Mouse (Mus musculus) heart, embryonic 13.5 days (tissue): ENCODE measurements at regions not wholly inside any gene's neighbourhood (a gene's known extent, or its start where the extent isn't known, plus 50 kb on each side); places are given as distances from the start of the nearest gene placed in this dataset.
"Not testable (repeated sequence)": the region's sequence is repeated elsewhere in the genome, so short reads cannot be mapped to it uniquely, and the experiment has no call there.

ENCODE experiments used
- ATAC-seq: fragments of 200-750 bp; cut with Nextera tagmentation; 2 replicates; pipeline ENCODE4 v1.8.0; 2017; ENCODE audit warnings: moderate TSS enrichment; ENCODE audit not compliant: insufficient number of reproducible peaks, low FRiP score, low TSS enrichment; ENCODE audit errors: extremely low read depth
- H3K27ac ChIP-seq: fragments of 300-500 bp; sonication (generic); replicated peaks from 2 replicates; pipeline ENCODE4 v1.5.1; 2015; ENCODE audit warnings: moderate library complexity, mild to moderate bottlenecking, inconsistent platforms
- H3K27me3 ChIP-seq: fragments of 300-500 bp; sonication (generic); replicated peaks from 2 replicates; pipeline ENCODE4 v1.6.1; 2015; ENCODE audit warnings: mild to moderate bottlenecking, inconsistent platforms
- H3K36me3 ChIP-seq: fragments of 300-500 bp; sonication (generic); 2 replicates; pipeline ENCODE4 v1.6.1; 2015; ENCODE audit warnings: mild to moderate bottlenecking, inconsistent platforms
- H3K4me1 ChIP-seq: fragments of 300-500 bp; sonication (generic); 2 replicates; pipeline ENCODE4 v1.6.1; 2015; ENCODE audit warnings: inconsistent platforms
- H3K4me2 ChIP-seq: fragments of 300-500 bp; sonication (generic); 2 replicates; pipeline ENCODE4 v1.6.1; 2015; ENCODE audit warnings: inconsistent platforms, mild to moderate bottlenecking, moderate library complexity
- H3K4me3 ChIP-seq: fragments of 300-500 bp; sonication (generic); 2 replicates; pipeline ENCODE4 v1.5.1; 2015; ENCODE audit warnings: moderate library complexity, mild to moderate bottlenecking, inconsistent platforms
- H3K9ac ChIP-seq: fragments of 300-500 bp; sonication (generic); 2 replicates; pipeline ENCODE4 v1.6.1; 2015; ENCODE audit warnings: inconsistent platforms, mild to moderate bottlenecking, moderate library complexity
- H3K9me3 ChIP-seq: fragments of 300-500 bp; sonication (generic); 2 replicates; pipeline ENCODE4 v1.6.1; 2016; ENCODE audit warnings: inconsistent platforms
- WGBS: fragments of 180-500 bp; shearing (Covaris S2); methylation state at CpG from one replicate; pipeline ENCODE4 v1.1.7; 2015; ENCODE audit warnings: mixed read lengths; 5-methylcytosine and 5-hydroxymethylcytosine counted together

GRCm38 (mm10) chr7:15279397-15279796 lies 109.1 kb upstream of the Obox2 start:
- WGBS, result 80% methylated on average over 5 of the region's 5 CpGs
- not testable (repeated sequence) for H3K4me3 ChIP-seq, H3K9ac ChIP-seq, ATAC-seq, H3K4me1 ChIP-seq, H3K27ac ChIP-seq, H3K36me3 ChIP-seq, H3K4me2 ChIP-seq, H3K27me3 ChIP-seq
- H3K9me3 ChIP-seq, result peaks cover 51% of the 10 kb centered on the region

DNA sequence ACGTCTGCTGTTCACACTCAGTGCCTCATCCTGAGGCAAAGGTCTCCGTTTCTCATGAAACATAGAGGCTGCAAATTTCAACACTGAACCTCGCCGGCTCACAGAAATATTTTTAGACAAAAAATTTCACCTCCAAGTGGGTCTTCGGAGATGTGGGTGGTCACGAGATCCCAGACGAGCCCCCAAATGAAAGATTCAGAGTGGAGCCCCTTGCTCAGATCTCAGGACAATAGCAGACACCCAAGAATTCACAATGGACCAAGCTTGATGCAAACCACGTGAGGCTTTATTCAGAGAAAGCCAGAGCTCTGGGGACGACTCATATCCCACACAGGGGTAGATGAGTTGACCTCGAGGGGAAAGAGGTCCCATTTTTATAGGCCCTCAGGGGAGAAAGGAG lies 108.4 kb upstream of the Obox2 start:
- H3K4me2 ChIP-seq, ATAC-seq, H3K4me3 ChIP-seq, H3K4me1 ChIP-seq, H3K27ac ChIP-seq, H3K36me3 ChIP-seq, H3K27me3 ChIP-seq, H3K9ac ChIP-seq: not testable (repeated sequence)
- WGBS, result 66% methylated on average over 10 of the region's 10 CpGs
- H3K9me3 ChIP-seq, result peaks cover 47% of the 10 kb centered on the region

GRCm38 (mm10) chr7:15287798-15288197 lies 100.7 kb upstream of the Obox2 start:
- not testable (repeated sequence) for H3K27ac ChIP-seq, H3K4me2 ChIP-seq, ATAC-seq, H3K4me1 ChIP-seq, H3K9ac ChIP-seq, H3K36me3 ChIP-seq, H3K4me3 ChIP-seq, H3K27me3 ChIP-seq
- H3K9me3 ChIP-seq, result peaks cover 43% of the 10 kb centered on the region
- 77% methylated on average over 2 of the region's 2 CpGs for WGBS

DNA sequence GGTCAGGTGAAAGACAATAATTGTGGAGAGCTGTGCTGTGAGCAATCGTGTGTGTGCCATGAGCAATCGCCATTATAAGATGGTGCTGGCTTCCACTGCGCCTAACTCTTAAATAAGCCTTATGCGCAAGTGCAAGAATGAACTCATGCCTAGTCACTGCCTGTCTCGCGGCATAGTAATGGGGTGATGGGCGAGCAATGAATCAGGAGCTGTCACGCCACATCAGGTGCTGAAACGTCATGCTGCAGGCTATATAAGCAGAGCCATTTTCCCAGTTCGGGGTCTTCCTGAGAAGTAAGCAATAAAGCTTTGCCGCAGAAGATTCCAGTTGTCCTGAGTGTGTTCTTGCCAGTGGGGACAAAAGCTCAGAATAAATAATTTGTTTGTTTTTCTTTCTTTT lies 59.0 kb upstream of the Obox2 start:
- H3K27ac ChIP-seq, H3K4me2 ChIP-seq, H3K4me3 ChIP-seq, H3K4me1 ChIP-seq, H3K36me3 ChIP-seq, H3K27me3 ChIP-seq, H3K9ac ChIP-seq, ATAC-seq: not testable (repeated sequence)
- H3K9me3 ChIP-seq, result peaks cover 20% of the 10 kb centered on the region
- 65% methylated on average over 11 of the region's 11 CpGs for WGBS
